Mouse (Mus musculus): Measurements from ENCODE around the gene Arhgef28.
"Not testable (repeated sequence)": the region's sequence is repeated elsewhere in the genome, so short reads cannot be mapped to it uniquely, and the experiment has no call there.

Gene Arhgef28

GRCm38 (mm10) chr13:98077216-98077615 is 129.0 kb downstream of the Arhgef28 start:
- DNase-seq (ENCODE audit: extremely low read depth, insufficient read length, low spot score), result no peak

GRCm38 (mm10) chr13:98074871-98075270 is 131.4 kb downstream of the Arhgef28 start:
- no peak for DNase-seq (ENCODE audit: extremely low read depth, insufficient read length, low spot score)

- DNase-seq (ENCODE audit: extremely low read depth, insufficient read length, low spot score), result no peak
These were observed 133.0 kb downstream of the Arhgef28 start for GRCm38 (mm10) chr13:98073190-98073589.

- DNase-seq (ENCODE audit: extremely low read depth, insufficient read length, low spot score), result no peak
These were observed 135.8 kb downstream of the Arhgef28 start for GRCm38 (mm10) chr13:98070458-98070857.

GRCm38 (mm10) chr13:98069646-98070045 is 136.6 kb downstream of the Arhgef28 start:
- no peak for DNase-seq (ENCODE audit: extremely low read depth, insufficient read length, low spot score)

GRCm38 (mm10) chr13:98062843-98063242 is 143.4 kb downstream of the Arhgef28 start:
- no peak for DNase-seq (ENCODE audit: extremely low read depth, insufficient read length, low spot score)

GRCm38 (mm10) chr13:98060121-98060520 is 146.1 kb downstream of the Arhgef28 start:
- not testable (repeated sequence) for DNase-seq (ENCODE audit: extremely low read depth, insufficient read length, low spot score)

- no peak for DNase-seq (ENCODE audit: extremely low read depth, insufficient read length, low spot score)
These were observed 151.0 kb downstream of the Arhgef28 start for GRCm38 (mm10) chr13:98055194-98055593.

- DNase-seq (ENCODE audit: extremely low read depth, insufficient read length, low spot score), result no peak
These were observed 165.6 kb downstream of the Arhgef28 start for GRCm38 (mm10) chr13:98040628-98041150.

- no peak for DNase-seq (ENCODE audit: extremely low read depth, insufficient read length, low spot score)
These were observed 167.5 kb downstream of the Arhgef28 start for GRCm38 (mm10) chr13:98038731-98039130.

GRCm38 (mm10) chr13:98037693-98038092 is 168.5 kb downstream of the Arhgef28 start:
- DNase-seq (ENCODE audit: extremely low read depth, insufficient read length, low spot score), result no peak

GRCm38 (mm10) chr13:98031642-98031960 is 174.6 kb downstream of the Arhgef28 start:
- DNase-seq (ENCODE audit: extremely low read depth, insufficient read length, low spot score), result no peak

GRCm38 (mm10) chr13:98030959-98031641 is 175.1 kb downstream of the Arhgef28 start:
- DNase-seq (ENCODE audit: extremely low read depth, insufficient read length, low spot score), result peak; percentile 45

GRCm38 (mm10) chr13:98030041-98030440 is 176.2 kb downstream of the Arhgef28 start:
- no peak for DNase-seq (ENCODE audit: extremely low read depth, insufficient read length, low spot score)

- no peak for DNase-seq (ENCODE audit: extremely low read depth, insufficient read length, low spot score)
These were observed 177.5 kb downstream of the Arhgef28 start for GRCm38 (mm10) chr13:98028711-98029250.

- DNase-seq (ENCODE audit: extremely low read depth, insufficient read length, low spot score), result peak; percentile 84
These were observed 178.5 kb downstream of the Arhgef28 start for GRCm38 (mm10) chr13:98027641-98028204.

- no peak for DNase-seq (ENCODE audit: extremely low read depth, insufficient read length, low spot score)
These were observed 179.1 kb downstream of the Arhgef28 start for GRCm38 (mm10) chr13:98027122-98027521.

GRCm38 (mm10) chr13:98025706-98026504 is 180.3 kb downstream of the Arhgef28 start:
- DNase-seq (ENCODE audit: extremely low read depth, insufficient read length, low spot score), result no peak

GRCm38 (mm10) chr13:98025162-98025561 is 181.1 kb downstream of the Arhgef28 start:
- no peak for DNase-seq (ENCODE audit: extremely low read depth, insufficient read length, low spot score)

GRCm38 (mm10) chr13:98024680-98025079 is 181.6 kb downstream of the Arhgef28 start:
- DNase-seq (ENCODE audit: extremely low read depth, insufficient read length, low spot score), result no peak

GRCm38 (mm10) chr13:98021906-98022305 is 184.3 kb downstream of the Arhgef28 start:
- no peak for DNase-seq (ENCODE audit: extremely low read depth, insufficient read length, low spot score)
